Mouse (Mus musculus): Measurements from ENCODE around the gene Hrh2.

Hrh2 gene

DNA sequence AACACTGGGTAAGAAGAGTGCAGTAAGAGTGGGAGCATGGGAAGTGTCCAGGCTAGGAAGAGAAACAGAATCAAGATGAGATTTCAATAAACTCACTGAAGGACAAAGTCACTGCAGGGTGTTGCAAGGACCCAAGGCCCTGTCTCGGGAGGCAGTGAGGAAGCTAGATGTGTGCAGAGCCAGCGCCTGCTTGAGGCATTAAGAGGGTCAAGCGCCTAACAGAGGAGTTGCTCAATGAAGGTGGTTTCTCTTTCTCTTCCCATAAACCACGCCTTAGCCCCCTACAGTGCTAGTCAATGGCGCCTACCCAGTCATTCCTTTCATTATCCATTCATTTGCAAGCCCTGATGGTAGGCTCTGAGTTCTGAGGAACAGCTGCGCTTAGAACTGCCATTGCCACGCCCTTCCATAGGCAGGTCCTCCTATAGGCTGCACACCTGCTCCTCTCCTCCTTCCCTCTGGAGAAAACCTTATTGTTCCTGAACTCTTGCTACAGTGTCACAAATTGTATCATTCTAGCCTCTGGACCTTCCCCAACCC is 23.9 kb downstream of the Hrh2 start:
- no peak for DNase-seq (ENCODE audit: low read depth, low spot score)

DNA sequence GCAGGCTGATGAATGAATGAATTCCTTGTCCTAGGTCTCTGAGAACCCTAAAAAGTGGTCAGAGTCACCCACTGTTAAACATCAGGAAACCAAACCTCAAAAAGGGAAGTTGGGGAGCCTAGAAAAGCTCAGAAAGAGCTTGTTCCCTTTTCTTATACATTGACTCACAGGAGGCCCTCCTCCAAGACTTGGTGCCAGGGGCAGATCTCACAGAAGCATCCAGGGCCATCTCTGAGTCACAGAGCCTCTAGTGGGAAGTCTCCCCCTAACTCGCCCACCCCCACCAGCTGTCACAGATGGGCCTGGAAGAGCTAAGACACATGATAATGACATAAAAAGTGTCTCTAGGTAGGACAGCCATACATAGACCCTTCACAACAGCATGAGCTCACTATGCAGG is 26.4 kb downstream of the Hrh2 start:
- no peak for DNase-seq (ENCODE audit: low read depth, low spot score)

DNA sequence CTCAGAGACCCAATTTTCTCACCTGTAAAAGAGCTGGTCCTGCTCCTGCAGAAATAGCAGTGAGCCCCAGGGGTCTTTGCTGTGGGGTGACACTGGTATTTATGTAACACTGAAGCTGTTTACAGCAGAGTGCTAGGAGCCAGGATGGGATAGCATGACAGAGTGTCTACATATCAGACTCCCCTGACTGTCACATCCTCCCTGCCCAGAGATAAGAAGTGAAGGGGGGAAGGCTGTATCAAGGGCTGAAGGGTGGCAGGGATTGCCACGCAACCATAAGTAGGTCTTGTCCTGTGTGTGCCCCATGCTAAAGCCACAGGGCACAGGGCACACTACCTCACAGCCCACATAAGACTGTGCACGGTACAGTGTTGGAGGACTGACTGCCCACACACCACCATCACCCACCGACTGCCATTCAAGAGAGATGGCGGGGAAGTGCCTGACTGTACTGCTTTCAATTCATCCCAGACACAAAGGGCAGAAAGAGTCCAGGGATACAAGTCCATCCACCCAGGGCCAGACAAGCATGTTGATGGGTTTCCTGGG is 29.8 kb downstream of the Hrh2 start:
- no peak for DNase-seq (ENCODE audit: low read depth, low spot score)

DNA sequence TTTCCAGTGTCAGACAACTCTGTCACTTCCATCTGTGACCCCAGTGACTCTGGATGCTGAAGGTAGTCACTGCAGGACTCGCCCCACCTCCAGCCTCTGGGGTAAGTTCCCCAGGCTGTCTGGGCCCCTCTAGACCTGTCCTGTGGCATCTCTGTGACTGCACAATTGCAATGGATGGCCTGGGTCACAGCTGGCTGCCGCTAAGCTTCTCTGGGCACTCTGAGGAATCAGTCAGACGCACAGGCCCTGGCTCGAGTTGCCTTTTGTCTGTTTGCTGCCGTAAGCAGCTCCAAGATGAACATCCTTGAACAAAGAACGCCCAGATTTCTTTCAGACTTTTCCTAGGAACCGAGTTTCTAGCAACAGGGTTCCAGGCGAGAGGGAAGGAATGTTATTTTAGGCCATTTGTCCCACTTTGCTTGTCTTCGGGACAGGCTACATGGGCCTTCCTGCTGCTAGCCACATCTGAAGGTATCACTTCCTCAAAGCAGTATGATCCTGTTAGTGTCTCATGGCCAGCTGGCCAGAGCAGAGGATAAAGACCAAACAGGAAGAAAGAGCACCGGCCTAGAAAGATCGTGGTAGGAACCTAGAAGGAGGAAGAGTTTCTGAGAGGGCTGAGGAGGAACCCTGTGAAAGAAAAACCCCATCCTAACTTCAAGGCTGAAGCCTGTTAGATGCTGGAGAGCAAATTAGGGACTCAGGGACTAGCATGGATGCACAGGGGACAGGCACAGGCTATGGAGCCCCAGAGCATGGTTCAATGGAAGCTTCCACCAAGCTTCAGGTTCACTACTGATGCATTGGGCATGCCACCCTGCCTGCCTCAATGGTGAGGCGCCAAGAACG is 31.2 kb downstream of the Hrh2 start:
- no peak for DNase-seq (ENCODE audit: low read depth, low spot score)

DNA sequence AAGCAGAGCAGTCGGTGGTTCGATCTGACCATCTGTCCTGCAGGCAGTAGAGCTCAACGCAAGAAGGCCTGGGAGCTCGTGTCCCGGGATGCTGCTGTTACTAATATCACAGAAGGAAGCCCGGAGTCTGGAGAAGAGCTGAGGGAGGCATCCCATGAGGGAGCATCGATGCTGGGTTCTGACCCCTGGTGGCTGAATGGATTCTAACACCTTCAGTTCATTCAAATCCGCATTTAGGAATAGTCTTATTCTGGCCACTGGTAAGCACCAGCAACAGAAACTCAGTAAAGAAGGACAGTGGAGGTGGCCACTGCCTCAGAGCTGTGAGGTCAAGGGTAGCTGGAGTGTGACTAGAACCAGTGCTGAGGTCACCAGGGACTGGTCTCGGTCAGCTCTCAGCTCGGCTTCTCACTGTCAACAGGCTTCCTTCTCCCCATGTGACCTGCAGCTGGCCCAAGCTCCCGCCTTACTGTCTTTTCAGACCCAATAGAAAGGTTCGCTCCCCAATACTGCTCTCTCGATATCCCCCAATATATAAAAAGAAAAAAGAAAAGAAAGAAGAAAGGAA is 36.1 kb downstream of the Hrh2 start:
- peak; percentile 33 for DNase-seq (ENCODE audit: low read depth, low spot score)

DNA sequence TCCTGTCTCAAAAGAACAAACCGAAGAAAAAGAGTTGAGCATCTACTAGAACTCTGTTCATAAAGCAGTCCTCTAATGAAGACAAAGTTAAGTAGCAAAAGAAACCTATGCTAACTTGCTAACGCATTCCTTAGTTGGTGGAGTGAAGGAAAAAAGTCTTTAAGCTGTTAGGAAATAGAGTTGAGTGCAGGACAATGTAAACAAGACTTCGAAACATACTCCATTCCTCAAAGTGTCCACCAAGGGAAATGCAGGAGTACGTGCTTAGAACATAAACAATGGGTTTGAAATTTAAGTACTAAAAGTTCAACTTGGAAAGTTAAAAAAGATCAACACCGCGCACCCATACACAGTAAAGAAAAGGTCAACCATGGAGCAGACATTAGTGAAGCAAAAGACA is 38.2 kb downstream of the Hrh2 start:
- no peak for DNase-seq (ENCODE audit: low read depth, low spot score)

DNA sequence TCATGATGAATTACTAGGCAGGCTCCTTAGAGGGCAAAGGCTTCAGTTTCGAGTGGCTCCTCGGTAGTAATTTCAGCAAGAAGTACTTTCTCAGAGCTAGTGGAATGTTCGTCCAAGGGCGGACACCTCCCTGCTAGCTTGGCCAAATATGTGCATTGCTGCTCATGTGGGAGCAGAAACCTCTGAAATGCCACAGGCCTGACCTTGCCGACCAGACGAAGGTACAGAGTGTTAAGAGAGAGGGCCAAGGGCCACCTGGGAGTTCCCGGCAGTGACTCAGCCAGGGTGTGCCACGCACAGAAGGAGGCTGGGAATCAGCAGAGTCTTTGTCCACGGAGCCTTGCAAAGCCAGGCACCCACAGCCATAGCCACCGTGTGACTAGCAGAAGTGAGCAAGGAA is 39.9 kb downstream of the Hrh2 start:
- DNase-seq (ENCODE audit: low read depth, low spot score), result no peak

DNA sequence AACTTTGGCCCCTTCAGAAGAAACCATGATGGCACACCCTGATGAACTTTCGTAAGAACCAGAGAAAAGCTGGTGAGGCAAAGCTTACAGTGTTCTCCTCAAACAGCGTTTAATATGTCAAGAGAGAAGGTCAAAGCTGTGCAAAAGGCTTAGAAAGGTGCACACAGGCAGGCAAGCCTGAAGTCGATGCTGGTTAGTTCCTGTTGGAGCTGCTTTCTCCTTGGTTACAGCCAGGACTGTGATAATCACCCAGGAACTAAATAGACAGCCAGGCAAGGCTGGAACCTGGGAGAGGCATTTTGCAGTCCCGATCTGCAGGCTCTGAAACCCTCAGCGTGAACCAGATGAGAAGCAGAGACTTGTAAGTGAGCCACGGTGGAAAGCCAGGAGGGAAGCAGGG is 45.6 kb downstream of the Hrh2 start:
- DNase-seq (ENCODE audit: low read depth, low spot score), result no peak

DNA sequence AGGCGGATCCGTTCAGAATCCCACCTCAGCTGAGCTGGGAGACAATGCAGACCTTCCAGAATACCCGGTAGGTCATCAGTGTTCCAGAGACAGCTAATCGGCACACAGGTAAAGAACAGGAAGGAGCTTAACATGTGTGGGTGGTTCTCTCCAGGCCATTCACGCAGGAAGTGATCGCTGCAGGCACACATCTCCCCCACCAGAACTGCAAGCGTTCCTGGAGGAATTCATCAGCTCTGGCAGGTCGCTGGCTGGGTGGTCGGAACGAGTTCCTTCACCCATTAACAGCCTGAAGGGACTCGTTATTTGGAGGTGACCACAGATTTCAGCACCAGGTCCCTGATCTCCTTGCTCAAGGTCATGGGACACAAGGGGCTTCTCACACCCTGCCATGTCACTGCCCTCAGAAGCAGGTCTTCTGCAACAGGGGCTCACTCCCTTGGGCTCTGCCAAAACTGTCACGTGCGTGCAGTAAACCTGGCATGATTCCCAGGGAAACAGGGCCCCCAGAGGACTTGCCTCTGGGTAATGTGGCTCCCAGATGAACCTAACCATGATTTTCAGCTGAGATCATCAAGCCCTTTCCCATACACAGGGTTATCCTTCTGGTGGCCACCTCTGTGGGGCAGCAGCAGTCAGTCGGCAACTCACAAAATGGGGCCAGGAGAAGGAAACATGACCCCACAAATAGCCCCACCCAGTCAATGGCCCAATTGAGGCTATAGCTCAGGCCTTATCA is 46.8 kb downstream of the Hrh2 start:
- DNase-seq (ENCODE audit: low read depth, low spot score), result no peak

DNA sequence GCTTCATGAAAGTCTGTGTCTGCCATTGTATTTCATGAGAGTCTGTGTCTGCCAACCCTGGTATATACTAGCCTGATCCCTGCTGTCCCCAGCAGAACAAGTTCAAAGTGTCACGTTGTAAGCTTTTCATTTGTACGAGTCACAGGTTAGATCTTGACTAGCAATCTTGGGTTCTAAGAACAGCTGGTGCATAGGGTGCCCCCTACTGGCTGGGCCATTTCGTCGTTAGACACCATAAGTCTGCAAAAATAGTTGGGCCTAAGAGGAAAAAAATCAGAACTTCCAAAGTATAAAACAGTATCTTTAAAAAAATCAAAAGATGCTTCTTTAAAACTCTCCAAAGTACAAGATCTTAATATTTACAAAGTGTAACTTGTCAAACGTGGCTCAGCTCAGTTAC is 50.5 kb downstream of the Hrh2 start:
- no peak for DNase-seq (ENCODE audit: low read depth, low spot score)

DNA sequence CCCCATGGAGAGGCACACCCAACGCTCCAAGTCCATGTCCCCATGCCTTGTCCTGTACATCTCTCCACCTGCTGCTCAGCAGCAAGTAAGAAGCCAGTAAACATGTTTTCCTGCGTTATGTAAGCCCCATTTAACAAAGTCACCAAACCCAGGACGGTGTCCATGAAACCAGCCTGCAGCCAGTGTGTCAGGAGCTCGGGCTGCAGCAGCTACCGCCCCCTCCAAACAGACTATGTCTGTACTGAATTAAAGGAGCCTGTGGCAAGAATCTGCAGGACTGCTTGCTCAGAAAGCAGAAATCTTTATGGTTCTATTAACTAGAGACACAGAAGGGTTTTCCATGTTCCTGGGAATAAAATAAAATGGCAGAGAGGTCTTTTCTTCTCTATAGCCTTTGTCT is 53.3 kb downstream of the Hrh2 start:
- DNase-seq (ENCODE audit: low read depth, low spot score), result no peak

DNA sequence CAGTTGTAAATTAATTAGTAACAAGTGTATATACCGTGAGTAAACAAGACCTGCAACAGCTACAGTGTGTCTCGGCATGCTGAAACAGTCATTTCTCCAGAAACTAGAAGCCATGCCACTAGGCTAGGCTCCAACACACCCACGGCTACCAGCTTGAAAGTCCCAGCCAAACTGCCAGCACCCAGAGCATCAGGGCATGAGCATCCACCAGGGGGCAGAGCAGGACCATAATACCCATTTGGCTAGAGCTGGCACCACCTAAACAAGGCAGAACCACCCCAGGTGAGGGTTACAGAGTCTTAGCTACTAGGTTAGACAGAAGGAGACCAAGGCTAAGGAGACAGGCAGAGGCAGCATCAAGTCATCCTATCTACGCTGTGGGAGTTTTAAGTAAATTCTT is 55.6 kb downstream of the Hrh2 start:
- peak; percentile 61 for DNase-seq (ENCODE audit: low read depth, low spot score)

DNA sequence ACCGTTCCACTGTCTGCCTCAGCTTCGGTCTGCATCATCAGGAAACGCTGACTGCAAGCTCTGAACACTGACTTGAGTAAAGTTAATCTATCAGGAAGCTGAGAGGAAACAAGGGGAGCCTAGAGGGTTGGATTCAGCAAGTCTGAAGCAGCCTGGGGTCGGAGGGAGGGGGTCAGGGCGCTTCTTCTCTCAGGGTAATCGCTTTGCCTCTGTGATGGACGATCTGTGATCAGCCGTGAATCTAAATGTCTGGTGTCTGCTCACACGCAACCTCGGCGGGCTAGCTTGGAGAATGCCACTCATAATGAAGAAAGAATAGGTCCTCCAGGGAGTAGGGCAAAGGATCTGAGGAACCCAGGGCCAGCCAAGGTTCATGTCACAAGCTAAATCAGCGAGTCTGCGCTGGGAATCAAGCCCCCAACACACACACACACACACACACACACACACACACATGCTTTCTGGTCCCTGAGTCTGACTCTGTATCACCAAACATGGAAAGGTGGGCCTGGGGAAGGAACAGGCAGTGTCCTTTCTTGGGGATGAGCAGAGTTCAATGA is 56.6 kb downstream of the Hrh2 start:
- DNase-seq (ENCODE audit: low read depth, low spot score), result no peak

DNA sequence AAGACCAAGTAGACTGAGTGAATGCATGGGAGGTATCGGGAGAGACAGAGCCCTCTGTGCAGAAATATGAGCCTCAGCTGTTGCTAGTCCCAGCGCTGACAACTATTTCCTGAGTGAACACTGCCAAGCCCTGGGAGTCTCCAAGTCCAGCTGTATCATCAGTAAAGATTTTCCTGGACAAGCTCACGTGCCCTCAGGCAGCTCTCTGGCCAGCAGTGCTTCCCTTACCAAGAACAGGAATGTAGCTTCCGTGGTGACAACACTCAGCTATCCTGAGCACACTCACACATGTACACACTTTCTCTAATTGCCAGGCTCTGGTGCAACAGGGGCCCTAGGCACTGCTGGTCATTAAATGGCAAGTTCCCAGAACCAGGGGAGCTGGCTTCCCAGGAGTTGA is 57.1 kb downstream of the Hrh2 start:
- DNase-seq (ENCODE audit: low read depth, low spot score), result no peak

DNA sequence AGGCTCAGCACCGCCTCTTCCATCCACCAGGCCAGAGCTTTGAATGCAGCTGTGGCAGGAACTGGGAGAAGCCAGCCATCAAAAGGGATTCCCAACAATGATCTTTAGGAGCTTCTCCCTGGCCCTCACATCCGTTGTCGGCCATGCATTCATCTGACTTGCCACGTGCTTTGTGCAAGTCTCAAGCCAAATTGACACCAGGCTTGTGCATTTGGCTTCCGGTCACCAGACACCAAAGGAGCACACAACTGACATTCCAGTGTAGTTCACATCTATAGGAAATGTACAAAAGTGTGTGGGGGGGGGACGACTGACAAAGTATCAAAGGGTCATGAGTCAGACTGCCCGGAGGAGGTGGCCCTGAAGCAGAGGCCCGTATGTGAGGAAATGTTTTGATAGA is 58.4 kb downstream of the Hrh2 start:
- no peak for DNase-seq (ENCODE audit: low read depth, low spot score)

DNA sequence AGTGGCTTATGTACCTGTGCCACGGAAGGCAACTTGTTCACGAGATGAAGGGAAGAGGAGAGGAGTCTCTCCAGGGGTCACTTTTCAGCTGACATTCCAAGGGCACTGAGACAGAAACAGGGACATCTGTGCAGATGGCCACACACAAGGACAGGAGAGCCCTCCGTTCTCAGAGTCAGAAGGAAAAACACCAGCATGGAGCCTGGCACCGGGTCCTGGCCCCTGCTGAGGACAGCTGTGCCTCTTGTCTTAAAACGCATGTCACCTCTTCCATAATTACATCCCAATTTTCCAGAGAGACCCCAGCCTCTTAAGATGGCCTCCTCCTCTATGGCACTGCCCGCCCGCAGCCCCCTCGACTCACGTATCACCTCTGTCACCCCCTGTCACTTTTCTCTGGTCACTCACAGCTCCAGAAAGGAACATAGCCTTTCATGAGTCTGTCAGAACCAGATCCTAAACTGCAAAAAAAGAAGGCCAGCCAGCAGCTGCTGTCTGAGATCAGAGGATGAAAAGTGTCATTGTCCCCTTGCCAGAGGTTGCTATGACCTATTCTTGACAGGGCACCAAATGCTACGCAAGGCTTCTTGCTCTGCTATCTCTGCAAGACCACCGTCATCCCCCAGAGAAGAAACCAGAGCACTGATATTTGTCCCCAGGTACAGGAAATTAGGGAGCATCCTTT is 59.8 kb downstream of the Hrh2 start:
- no peak for DNase-seq (ENCODE audit: low read depth, low spot score)

DNA sequence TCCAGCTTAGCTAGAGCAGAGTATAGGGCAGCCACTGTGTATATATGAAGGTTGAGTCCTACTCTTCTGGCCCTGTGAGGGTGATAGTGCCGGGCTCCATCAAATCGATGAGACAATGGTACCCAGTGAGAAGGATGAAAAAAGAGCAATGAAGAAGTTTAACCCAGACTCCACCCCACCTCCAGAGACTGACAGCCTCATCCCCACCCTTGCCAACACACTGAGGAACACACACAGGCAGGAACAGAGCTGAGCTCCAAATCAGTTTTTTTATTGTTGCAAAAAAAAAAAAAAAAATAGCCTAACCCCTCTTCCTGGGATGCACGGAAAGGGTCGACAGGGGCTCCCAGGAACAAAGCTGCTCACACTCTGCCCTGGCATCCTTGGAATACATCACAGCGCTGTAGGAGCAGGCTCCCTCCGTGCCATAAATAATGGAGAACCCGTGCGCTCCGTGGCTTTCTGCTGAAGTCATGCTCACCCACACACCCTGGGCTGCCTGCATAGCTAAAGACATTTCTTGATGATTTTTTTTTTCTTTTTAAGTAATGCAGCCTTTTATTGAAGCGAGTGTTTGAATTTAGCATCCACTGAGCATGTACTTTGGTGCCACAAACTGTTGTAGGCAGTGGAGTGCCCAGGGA is 65.8 kb downstream of the Hrh2 start:
- no peak for DNase-seq (ENCODE audit: low read depth, low spot score)

DNA sequence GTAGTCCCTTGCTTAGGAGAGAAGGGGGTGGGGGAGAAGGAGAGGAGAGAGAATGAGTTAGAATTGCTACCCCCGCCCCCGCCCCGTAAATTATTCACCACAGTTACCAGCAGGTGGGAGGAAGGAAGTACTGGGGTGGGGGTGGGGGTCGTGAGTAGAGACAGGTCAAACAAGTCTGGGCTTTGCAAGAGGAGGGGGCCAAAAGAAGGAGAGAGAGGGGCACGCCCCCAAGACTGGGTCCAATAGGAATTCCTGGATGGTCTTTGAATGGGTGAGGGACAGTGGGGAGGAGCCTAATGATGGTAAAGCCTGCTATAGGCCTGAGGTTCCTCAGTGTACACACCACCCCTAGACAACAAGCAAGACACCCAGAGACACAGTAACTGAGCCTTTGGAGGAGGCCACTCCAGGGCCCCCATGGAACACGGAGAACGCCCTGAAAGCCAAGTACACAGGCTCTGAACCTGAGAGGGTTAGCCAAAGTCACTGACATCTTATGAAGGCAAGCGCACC is 66.4 kb downstream of the Hrh2 start:
- no peak for DNase-seq (ENCODE audit: low read depth, low spot score)

DNA sequence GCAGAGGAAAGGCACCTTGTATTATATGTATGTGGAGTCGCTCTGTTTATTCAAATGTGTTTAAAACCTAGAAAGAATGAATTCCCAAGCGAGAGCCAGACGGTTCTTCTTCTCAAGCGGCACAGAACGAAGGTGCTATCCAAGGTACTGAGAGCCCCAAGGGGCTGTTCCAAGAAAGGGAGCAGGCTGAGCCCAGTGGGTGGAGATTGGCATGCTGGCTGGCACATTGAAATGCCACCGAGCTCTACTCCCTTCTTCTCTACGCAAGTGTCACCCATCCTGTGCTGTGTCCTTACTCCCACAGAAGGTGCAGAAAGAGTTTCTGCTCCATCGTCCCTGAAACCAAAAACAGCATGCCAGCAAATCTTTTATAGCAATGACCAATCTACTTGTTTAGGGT is 68.4 kb downstream of the Hrh2 start:
- no peak for DNase-seq (ENCODE audit: low read depth, low spot score)

DNA sequence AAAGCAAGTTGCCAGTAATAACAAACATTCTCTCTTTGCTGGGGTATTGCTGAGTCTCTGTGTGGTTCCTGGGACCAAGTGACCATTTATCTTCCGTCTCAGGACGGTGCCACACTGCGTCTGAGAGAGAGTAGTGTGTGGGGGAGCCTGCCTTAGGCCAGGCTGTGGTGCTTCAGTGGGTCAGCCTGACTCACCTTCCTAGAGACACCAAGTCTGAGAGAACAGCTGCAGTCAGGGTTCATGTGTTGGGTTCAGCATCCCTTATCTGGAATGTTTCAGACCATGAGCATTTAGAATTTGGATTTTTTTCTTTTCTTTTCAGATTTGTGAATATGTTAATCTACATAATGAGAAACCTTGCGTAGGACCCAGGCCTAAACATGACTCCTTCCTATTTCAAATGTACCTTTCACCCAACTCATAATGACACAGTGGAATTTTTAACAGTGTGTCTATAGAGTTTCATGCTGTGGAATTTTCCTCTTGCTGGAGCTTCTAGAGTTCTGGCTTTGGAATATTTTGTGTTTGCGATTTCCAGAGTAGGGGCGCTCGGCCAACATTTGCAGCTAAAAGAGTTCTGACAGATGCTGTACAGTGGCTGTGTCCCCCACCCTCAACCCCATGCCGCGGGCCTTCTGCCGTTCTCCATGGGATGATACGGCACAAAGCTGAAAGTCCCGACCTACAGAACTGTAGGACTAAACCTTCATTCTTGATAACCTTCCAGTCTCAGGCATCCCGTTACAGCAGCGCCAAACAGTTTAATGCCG is 71.0 kb downstream of the Hrh2 start:
- no peak for DNase-seq (ENCODE audit: low read depth, low spot score)

Measured in retina, adult 2 months (tissue).